Mouse (Mus musculus): Measurements from ENCODE around the gene Gnl1. TPM values are rescaled to one million over a fixed set of nuclear protein-coding genes. Genes with fewer than 3 reads are reported as not detected.
"Not testable (repeated sequence)": the region's sequence is repeated elsewhere in the genome, so short reads cannot be mapped to it uniquely, and the experiment has no call there.

Gnl1 gene
- total and polyA plus RNA-seq, 3 experiments: 15.9 to 33.4 (median 24.3) TPM

- no peak for TF ChIP-seq ZKSCAN1 (IDR thresholded peaks at IDR 0.05; ENCODE audit: borderline replicate concordance, low read depth, low read length)
- no peak for TF ChIP-seq ETS1 (conservative IDR thresholded peaks at IDR 0.05; ENCODE audit: low read depth, low read length)
- no peak for TF ChIP-seq NRF1 (IDR thresholded peaks at IDR 0.05; ENCODE audit: low read depth, low read length)
- no peak for TF ChIP-seq ELF1 (IDR thresholded peaks at IDR 0.05; ENCODE audit: low read depth, low read length)
- TF ChIP-seq MXI1 (IDR thresholded peaks at IDR 0.05; ENCODE audit: low read depth, low read length): no peak
- H3K4me2 ChIP-seq (ENCODE audit: insufficient read depth, low read depth, poor library complexity, severe bottlenecking): no peak overlapping the region
- H3K79me2 ChIP-seq (replicated peaks; ENCODE audit: control insufficient read depth, extremely low read depth, insufficient read depth, poor library complexity, severe bottlenecking): no peaks in the 10 kb centered on the region
- dilution Hi-C loops (cut with MboI; ENCODE audit: extremely low pct_ligation_motif_present, extremely low pct_unique_long_range_greater_than_20kb, low sequenced_read_pairs) (no loop called here), in situ Hi-C loops (cut with MboI; ENCODE audit: low pct_ligation_motif_present, low pct_unique_long_range_greater_than_20kb, low sequenced_read_pairs) (no loop called here)
- DNase-seq (ENCODE audit: extremely low read depth): no peak
- peaks cover 6% of the 10 kb centered on the region for H3K9me3 ChIP-seq (replicated peaks; ENCODE audit: low read length)
- H3K9ac ChIP-seq (ENCODE audit: insufficient read depth, low read depth): no peak overlapping the region
- H3K4me1 ChIP-seq (ENCODE audit: control insufficient read depth in 1 of 2, insufficient read depth in 2 of 2): no peaks in the 10 kb centered on the region
- H3K27ac ChIP-seq (ENCODE audit: insufficient read depth, low read depth): no peak overlapping the region
- peaks cover 2% of the 10 kb centered on the region for H3K27me3 ChIP-seq (replicated peaks)
- no peaks in the 10 kb centered on the region for H3K36me3 ChIP-seq (replicated peaks in 1 of 2; ENCODE audit: control insufficient read depth in 1 of 2, insufficient read depth in 1 of 2, low read length in 1 of 2)
- H3K4me3 ChIP-seq (replicated peaks in 1 of 3; ENCODE audit: low read depth in 2 of 3, low read length in 2 of 3, poor library complexity in 1 of 3): no peak overlapping the region
Observed at GRCm38 (mm10) chr17:35939108-35939507, 40.5 kb upstream of the Gnl1 start.

GRCm38 (mm10) chr17:35939941-35940340 is 39.7 kb upstream of the Gnl1 start:
- TF ChIP-seq MAX (IDR thresholded peaks at IDR 0.05; ENCODE audit: low read length) (no peak), TBP (conservative IDR thresholded peaks at IDR 0.05; ENCODE audit: low read depth, low read length) (no peak), CHD2 (IDR thresholded peaks at IDR 0.05; ENCODE audit: low read length) (no peak), CHD1 (IDR thresholded peaks at IDR 0.05; ENCODE audit: low read depth, low read length) (no peak), USF1 (IDR thresholded peaks at IDR 0.05; ENCODE audit: low read depth, low read length) (no peak), KAT2A (IDR thresholded peaks at IDR 0.05; ENCODE audit: insufficient replicate concordance, low read length) (no peak), ZMIZ1 (IDR thresholded peaks at IDR 0.05; ENCODE audit: low read depth, low read length) (no peak), RCOR1 (conservative IDR thresholded peaks at IDR 0.05; ENCODE audit: low read depth, low read length) (no peak), IRF4 (IDR thresholded peaks at IDR 0.05; ENCODE audit: low read depth, low read length) (no peak), UBTF (IDR thresholded peaks at IDR 0.05; ENCODE audit: low read depth, low read length) (no peak), POLR2A (IDR thresholded peaks at IDR 0.05; ENCODE audit: low read depth, low read length) (no peak), ELF1 (IDR thresholded peaks at IDR 0.05; ENCODE audit: low read depth, low read length) (no peak), PAX5 (IDR thresholded peaks at IDR 0.05; ENCODE audit: low read length) (no peak), ZKSCAN1 (IDR thresholded peaks at IDR 0.05; ENCODE audit: borderline replicate concordance, low read depth, low read length) (no peak)
- Histone ChIP-seq H3K36me3 (replicated peaks in 1 of 2; ENCODE audit: control insufficient read depth in 1 of 2, insufficient read depth in 1 of 2, low read length in 1 of 2) (no peaks in the 10 kb centered on the region), H3K79me2 (replicated peaks; ENCODE audit: control insufficient read depth, extremely low read depth, insufficient read depth, poor library complexity, severe bottlenecking) (no peaks in the 10 kb centered on the region), H3K27ac (ENCODE audit: insufficient read depth, low read depth) (no peak overlapping the region), H3K4me3 (replicated peaks in 1 of 3; ENCODE audit: low read depth in 2 of 3, low read length in 2 of 3, poor library complexity in 1 of 3) (no peak overlapping the region), H3K9ac (ENCODE audit: insufficient read depth, low read depth) (no peak overlapping the region), H3K4me1 (ENCODE audit: control insufficient read depth in 1 of 2, insufficient read depth in 2 of 2) (no peaks in the 10 kb centered on the region), H3K27me3 (replicated peaks) (peaks cover 2% of the 10 kb centered on the region), H3K9me3 (replicated peaks; ENCODE audit: low read length) (peaks cover 6% of the 10 kb centered on the region), H3K4me2 (ENCODE audit: insufficient read depth, low read depth, poor library complexity, severe bottlenecking) (no peak overlapping the region)
- no peak for DNase-seq (ENCODE audit: extremely low read depth)
- in situ Hi-C loops (cut with MboI; ENCODE audit: low pct_ligation_motif_present, low pct_unique_long_range_greater_than_20kb, low sequenced_read_pairs): no loop called here
- dilution Hi-C loops (cut with MboI; ENCODE audit: extremely low pct_ligation_motif_present, extremely low pct_unique_long_range_greater_than_20kb, low sequenced_read_pairs): no loop called here

GRCm38 (mm10) chr17:35950946-35951345 is 28.7 kb upstream of the Gnl1 start:
- in situ Hi-C loops (cut with MboI; ENCODE audit: low pct_ligation_motif_present, low pct_unique_long_range_greater_than_20kb, low sequenced_read_pairs); dilution Hi-C loops (cut with MboI; ENCODE audit: extremely low pct_ligation_motif_present, extremely low pct_unique_long_range_greater_than_20kb, low sequenced_read_pairs): not testable (repeated sequence)

GRCm38 (mm10) chr17:35952559-35952958 is 27.1 kb upstream of the Gnl1 start:
- H3K4me1 ChIP-seq (ENCODE audit: control insufficient read depth in 1 of 2, insufficient read depth in 2 of 2); H3K27me3 ChIP-seq (replicated peaks); DNase-seq (ENCODE audit: extremely low read depth); H3K4me2 ChIP-seq (ENCODE audit: insufficient read depth, low read depth, poor library complexity, severe bottlenecking); dilution Hi-C loops (cut with MboI; ENCODE audit: extremely low pct_ligation_motif_present, extremely low pct_unique_long_range_greater_than_20kb, low sequenced_read_pairs); H3K9ac ChIP-seq (ENCODE audit: insufficient read depth, low read depth); H3K4me3 ChIP-seq (replicated peaks in 1 of 3; ENCODE audit: low read depth in 2 of 3, low read length in 2 of 3, poor library complexity in 1 of 3); H3K27ac ChIP-seq (ENCODE audit: insufficient read depth, low read depth); in situ Hi-C loops (cut with MboI; ENCODE audit: low pct_ligation_motif_present, low pct_unique_long_range_greater_than_20kb, low sequenced_read_pairs); H3K79me2 ChIP-seq (replicated peaks; ENCODE audit: control insufficient read depth, extremely low read depth, insufficient read depth, poor library complexity, severe bottlenecking); H3K9me3 ChIP-seq (replicated peaks; ENCODE audit: low read length): not testable (repeated sequence)
- H3K36me3 ChIP-seq (replicated peaks in 1 of 2; ENCODE audit: control insufficient read depth in 1 of 2, insufficient read depth in 1 of 2, low read length in 1 of 2): peaks cover 21 to 28% of the 10 kb centered on the region in 2 experiments

More at GRCm38 (mm10) chr17:35950946-35951345, 28.7 kb upstream of the Gnl1 start:
- H3K4me3 ChIP-seq (replicated peaks in 1 of 3; ENCODE audit: low read depth in 2 of 3, low read length in 2 of 3, poor library complexity in 1 of 3); H3K27ac ChIP-seq (ENCODE audit: insufficient read depth, low read depth); H3K4me2 ChIP-seq (ENCODE audit: insufficient read depth, low read depth, poor library complexity, severe bottlenecking); DNase-seq (ENCODE audit: extremely low read depth); H3K4me1 ChIP-seq (ENCODE audit: control insufficient read depth in 1 of 2, insufficient read depth in 2 of 2); H3K27me3 ChIP-seq (replicated peaks); H3K9me3 ChIP-seq (replicated peaks; ENCODE audit: low read length); H3K9ac ChIP-seq (ENCODE audit: insufficient read depth, low read depth); H3K79me2 ChIP-seq (replicated peaks; ENCODE audit: control insufficient read depth, extremely low read depth, insufficient read depth, poor library complexity, severe bottlenecking): not testable (repeated sequence)
- H3K36me3 ChIP-seq (replicated peaks in 1 of 2; ENCODE audit: control insufficient read depth in 1 of 2, insufficient read depth in 1 of 2, low read length in 1 of 2): peaks cover 5 to 12% of the 10 kb centered on the region in 2 experiments
